Mouse (Mus musculus) adrenal gland (tissue): ENCODE data around the gene Calhm2.

Source experiments
- intact Hi-C: fragments of 180-260 bp; cut with DNase I; formaldehyde crosslinking; loops from one replicate; pipeline ENCODE4 v1.15.1; 2025

The Calhm2 gene

GRCm38 (mm10) chr19:47089718-47090525, 48.2 kb downstream of the Calhm2 start:
- intact Hi-C loops, result no loop called here

- intact Hi-C loops, result no loop called here
These were observed 49.9 kb downstream of the Calhm2 start for GRCm38 (mm10) chr19:47088226-47088625.

GRCm38 (mm10) chr19:47067924-47068611, 70.0 kb downstream of the Calhm2 start:
- intact Hi-C loops, result loop anchor here (5.0 kb wide), 1 partner anchor 99 kb away; no protein-coding TSS in a partner anchor

GRCm38 (mm10) chr19:47067096-47067882, 70.8 kb downstream of the Calhm2 start, which contains the start of gene Taf5:
Gene Taf5, plus strand, starts transcription at chr19:47067746.
- intact Hi-C loops, result loop anchor here (5.0 kb wide), 1 partner anchor 100 kb away; no protein-coding TSS in a partner anchor

GRCm38 (mm10) chr19:47065860-47066259, 72.2 kb downstream of the Calhm2 start:
- intact Hi-C loops, result loop anchor here (5.0 kb wide), 1 partner anchor 101 kb away; no protein-coding TSS in a partner anchor

GRCm38 (mm10) chr19:47057684-47058083, 80.4 kb downstream of the Calhm2 start:
- intact Hi-C loops, result no loop called here
